Mouse (Mus musculus) heart, adult 2 months (tissue): ENCODE measurements at regions not wholly inside any gene's neighbourhood (a gene's known extent, or its start where the extent isn't known, plus 50 kb on each side); places are given as distances from the start of the nearest gene placed in this dataset.

ENCODE experiments used
- DNase-seq, 2 experiments: peaks; one replicate each; pipeline ENCODE4 v3.0.0; 2021
- H3K27ac ChIP-seq: fragments of 200-600 bp; 2 replicates; pipeline ENCODE4 v1.8.1; 2022
- H3K27me3 ChIP-seq: fragments of 200-500 bp; 2 replicates; pipeline ENCODE4 v1.6.1; 2012; ENCODE audit warnings: mild to moderate bottlenecking, low read length, inconsistent platforms, mixed read lengths; ENCODE audit not compliant: control insufficient read depth, insufficient read depth
- H3K36me3 ChIP-seq: fragments of 200-500 bp; 2 replicates; pipeline ENCODE4 v1.6.1; 2012; ENCODE audit warnings: low read length, inconsistent platforms; ENCODE audit not compliant: control insufficient read depth, insufficient read depth
- H3K4me1 ChIP-seq: fragments of 200-500 bp; 2 replicates; pipeline ENCODE4 v1.6.1; 2011; ENCODE audit warnings: low read length; ENCODE audit not compliant: control insufficient read depth, insufficient read depth
- H3K4me3 ChIP-seq: fragments of 200-600 bp; 2 replicates; pipeline ENCODE4 v1.8.1; 2022
- H3K79me2 ChIP-seq: fragments of 200-500 bp; replicated peaks from 2 replicates; pipeline ENCODE4 v1.6.1; 2012; ENCODE audit warnings: mild to moderate bottlenecking, inconsistent platforms, low read length, moderate library complexity, mixed read lengths; ENCODE audit not compliant: control insufficient read depth, insufficient read depth
- H3K9ac ChIP-seq: fragments of 200-500 bp; 2 replicates; pipeline ENCODE4 v1.6.1; 2012; ENCODE audit warnings: low read depth, mild to moderate bottlenecking, control low read depth, inconsistent platforms, low read length, mixed read lengths
- CTCF ChIP-seq: fragments of 200-600 bp; IDR thresholded peaks from 2 replicates; pipeline ENCODE4 v1.8.1; 2022; ENCODE audit warnings: antibody characterized with exemption, mild to moderate bottlenecking, moderate library complexity
- EP300 ChIP-seq: fragments of 200-500 bp; IDR thresholded peaks from 2 replicates; pipeline ENCODE4 v1.6.1; 2011; ENCODE audit warnings: low read depth, low read length, control low read depth; ENCODE audit not compliant: insufficient read depth
- POLR2A ChIP-seq: fragments of 200-500 bp; IDR thresholded peaks from 2 replicates; pipeline ENCODE4 v1.6.1; 2011; ENCODE audit warnings: mild to moderate bottlenecking, low read depth, low read length, control low read depth; ENCODE audit not compliant: insufficient read depth
- WGBS: fragments of 180-500 bp; shearing (Covaris S2); methylation state at CpG from one replicate; pipeline ENCODE4 v1.1.7; 2018; 5-methylcytosine and 5-hydroxymethylcytosine counted together
- intact Hi-C: fragments of 180-260 bp; cut with DNase I; formaldehyde crosslinking; loops from one replicate; pipeline ENCODE4 v1.15.1; 2025

DNA sequence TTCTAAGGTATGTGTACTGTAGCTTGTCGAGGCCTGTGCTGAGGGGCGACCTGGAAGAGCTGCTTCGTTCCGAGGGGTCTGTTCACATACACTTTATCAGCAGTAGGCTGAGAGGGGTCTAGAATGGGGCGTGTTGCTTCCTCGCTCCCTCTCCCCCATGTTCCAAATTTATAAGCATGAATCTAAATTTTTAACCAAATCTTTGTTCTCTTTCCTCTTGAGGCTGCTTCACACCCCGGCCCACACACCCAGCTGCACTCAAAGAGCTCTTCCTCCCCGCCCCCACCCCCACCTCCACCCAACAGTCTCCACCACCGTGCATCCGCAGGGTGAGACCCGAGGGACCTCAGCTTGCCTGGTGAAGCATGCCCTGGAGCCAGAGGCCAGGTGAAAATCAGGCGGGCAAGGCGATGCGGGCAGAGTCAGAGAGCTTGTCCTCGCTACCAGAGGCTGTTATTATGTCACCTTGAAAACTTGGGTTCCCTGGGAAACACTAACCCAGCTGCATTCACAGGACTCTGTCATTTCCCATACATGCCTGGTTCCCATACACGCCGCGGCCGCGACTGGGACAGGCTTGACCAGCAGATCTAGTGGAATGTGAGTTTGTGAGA lies 77.1 kb upstream of the Mrps9 start:
- DNase-seq: no peak
- WGBS: 64% methylated on average over 20 of the region's 20 CpGs
- Histone ChIP-seq H3K4me3 (no peak overlapping the region), H3K9ac (no peak overlapping the region), H3K4me1 (no peaks in the 10 kb centered on the region), H3K27ac (no peak overlapping the region), H3K36me3 (no peaks in the 10 kb centered on the region), H3K27me3 (no peaks in the 10 kb centered on the region), H3K79me2 (no peaks in the 10 kb centered on the region)
- TF ChIP-seq CTCF (no peak), EP300 (no peak), POLR2A (no peak)
- intact Hi-C loops: no loop called here

- no peak overlapping the region for H3K4me3 ChIP-seq
- 84% methylated on average over 7 of the region's 7 CpGs for WGBS
These were observed 75.8 kb upstream of the Mrps9 start for GRCm38 (mm10) chr1:42774971-42775892.

DNA sequence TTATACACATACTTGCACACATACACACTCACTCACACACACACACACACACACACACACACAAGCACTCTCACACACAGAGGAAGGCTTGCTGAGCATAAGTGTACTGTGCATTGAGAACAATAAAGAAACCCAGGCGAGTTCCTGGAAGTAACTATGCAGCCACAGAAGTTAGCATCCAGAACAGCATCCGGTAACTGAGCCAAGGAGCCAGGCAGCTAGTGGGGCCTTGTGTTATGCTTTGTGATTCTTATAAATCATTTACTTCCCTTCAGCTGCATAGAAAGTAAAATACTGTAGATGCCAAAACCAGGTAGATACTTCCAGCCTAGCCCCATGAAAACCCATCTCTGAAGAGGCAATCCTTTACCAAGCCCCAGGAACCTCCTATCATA lies 75.1 kb upstream of the Mrps9 start:
- Histone ChIP-seq H3K4me3 (no peak overlapping the region), H3K36me3 (no peaks in the 10 kb centered on the region), H3K27me3 (0 out of 2 replicates have a peak, but pooled peaks cover 1% of the 10 kb centered on the region), H3K27ac (no peak overlapping the region), H3K4me1 (no peaks in the 10 kb centered on the region), H3K9ac (no peak overlapping the region), H3K79me2 (no peaks in the 10 kb centered on the region)
- intact Hi-C loops: no loop called here
- WGBS: 79% methylated on average over 2 of the region's 2 CpGs
- DNase-seq: no peak
- TF ChIP-seq EP300 (no peak), POLR2A (no peak), CTCF (no peak)

More at GRCm38 (mm10) chr1:42774971-42775892, 75.8 kb upstream of the Mrps9 start:
- intact Hi-C loops: no loop called here
- Histone ChIP-seq H3K4me1 (no peaks in the 10 kb centered on the region), H3K27me3 (0 out of 2 replicates have a peak, but pooled peaks cover 1% of the 10 kb centered on the region), H3K9ac (no peak overlapping the region), H3K79me2 (no peaks in the 10 kb centered on the region), H3K27ac (no peak overlapping the region), H3K36me3 (no peaks in the 10 kb centered on the region)
- TF ChIP-seq EP300 (no peak), CTCF (no peak), POLR2A (no peak)
- DNase-seq: no peak

- Histone ChIP-seq H3K27ac (no peak overlapping the region), H3K27me3 (0 out of 2 replicates have a peak, but pooled peaks cover 1% of the 10 kb centered on the region), H3K4me3 (no peak overlapping the region), H3K79me2 (no peaks in the 10 kb centered on the region), H3K4me1 (no peaks in the 10 kb centered on the region), H3K9ac (no peak overlapping the region), H3K36me3 (no peaks in the 10 kb centered on the region)
- DNase-seq: no peak
- intact Hi-C loops: no loop called here
- no peak for TF ChIP-seq CTCF
- TF ChIP-seq EP300: no peak
- no peak for TF ChIP-seq POLR2A
- WGBS: 92% methylated on average over 1 of the region's 1 CpGs
These were observed 73.6 kb upstream of the Mrps9 start for GRCm38 (mm10) chr1:42777416-42777815.

- 40% methylated on average over 5 of the region's 5 CpGs for WGBS
These were observed 71.3 kb upstream of the Mrps9 start for GRCm38 (mm10) chr1:42779761-42780160.

More at GRCm38 (mm10) chr1:42779761-42780160, 71.3 kb upstream of the Mrps9 start:
- Histone ChIP-seq H3K36me3 (no peaks in the 10 kb centered on the region), H3K4me3 (no peak overlapping the region), H3K4me1 (no peaks in the 10 kb centered on the region), H3K9ac (no peak overlapping the region), H3K27ac (no peak overlapping the region), H3K27me3 (0 out of 2 replicates have a peak, but pooled peaks cover 1% of the 10 kb centered on the region), H3K79me2 (no peaks in the 10 kb centered on the region)
- DNase-seq: no peak
- peak; percentile 45 for TF ChIP-seq CTCF
- TF ChIP-seq EP300: no peak
- TF ChIP-seq POLR2A: no peak
- intact Hi-C loops: no loop called here
